Mouse (Mus musculus) CH12.LX (cell line): ENCODE results near the gene Dpm2. TPM values are rescaled to one million over a fixed set of nuclear protein-coding genes. Genes with fewer than 3 reads are reported as not detected.

Experiments used
- DNase-seq: peaks from one replicate; pipeline ENCODE4 v3.0.0-alpha.2; 2013; ENCODE audit errors: extremely low read depth
- H3K27ac ChIP-seq: 2 replicates; pipeline ENCODE4 v1.5.1; 2012; ENCODE audit warnings: low read depth, mild to moderate bottlenecking, control low read depth, moderate library complexity; ENCODE audit not compliant: insufficient read depth
- H3K27me3 ChIP-seq: replicated peaks from 2 replicates; pipeline ENCODE3; 2012; ENCODE audit warnings: inconsistent platforms
- H3K36me3 ChIP-seq, 2 experiments: replicated peaks in 1 of 2; 2 replicates each; pipeline versions ENCODE3 to v1.6.1; 2012; ENCODE audit warnings: inconsistent platforms in 1 of 2, low read length in 1 of 2, mild to moderate bottlenecking in 1 of 2, mixed read lengths in 1 of 2, moderate library complexity in 1 of 2; ENCODE audit not compliant: control insufficient read depth in 1 of 2, insufficient read depth in 1 of 2
- H3K4me1 ChIP-seq, 2 experiments: 2 replicates each; pipeline ENCODE4 v1.6.1; 2012; ENCODE audit warnings: inconsistent platforms in 1 of 2, moderate library complexity in 1 of 2; ENCODE audit not compliant: insufficient read depth in 2 of 2, control insufficient read depth in 1 of 2
- H3K4me2 ChIP-seq: 2 replicates; pipeline ENCODE4 v1.6.1; 2012; ENCODE audit warnings: low read depth, mild to moderate bottlenecking, control low read depth; ENCODE audit not compliant: poor library complexity, insufficient read depth, severe bottlenecking
- H3K4me3 ChIP-seq, 3 experiments: fragments of 150-350 bp in 1 of 3; sonication (generic) in 1 of 3; replicated peaks in 1 of 3; 2 replicates each; pipeline versions ENCODE3 to v1.5.1; 2011 to 2012; ENCODE audit warnings: low read depth in 2 of 3, low read length in 2 of 3, mild to moderate bottlenecking in 2 of 3, moderate library complexity in 2 of 3, control low read depth in 1 of 3, improper control_type of control experiment in 1 of 3, inconsistent platforms in 1 of 3, mixed read lengths in 1 of 3; ENCODE audit not compliant: poor library complexity in 1 of 3
- H3K79me2 ChIP-seq: replicated peaks from 2 replicates; pipeline ENCODE4 v1.6.1; 2012; ENCODE audit warnings: mild to moderate bottlenecking, moderate library complexity; ENCODE audit not compliant: control insufficient read depth, poor library complexity, insufficient read depth, severe bottlenecking; ENCODE audit errors: extremely low read depth
- H3K9ac ChIP-seq: 2 replicates; pipeline ENCODE4 v1.6.1; 2012; ENCODE audit warnings: low read depth, mild to moderate bottlenecking, control low read depth, moderate library complexity; ENCODE audit not compliant: insufficient read depth
- H3K9me3 ChIP-seq: replicated peaks from 2 replicates; pipeline ENCODE3; 2012; ENCODE audit warnings: low read length, inconsistent platforms, mixed read lengths
- CHD2 ChIP-seq: IDR thresholded peaks from 2 replicates; pipeline ENCODE4 v1.6.1; 2011; ENCODE audit warnings: low read length, improper control_type of control experiment
- CTCF ChIP-seq, 2 experiments: IDR thresholded peaks in 1 of 2; conservative IDR thresholded peaks in 1 of 2; 2 replicates each; pipeline ENCODE4 v1.5.1; 2011 to 2012; ENCODE audit warnings: low read depth in 2 of 2, low read length in 2 of 2, improper control_type of control experiment in 1 of 2, inconsistent platforms in 1 of 2, mild to moderate bottlenecking in 1 of 2, moderate library complexity in 1 of 2
- EP300 ChIP-seq: IDR thresholded peaks from 2 replicates; pipeline ENCODE4 v1.6.1; 2011; ENCODE audit warnings: low read length, improper control_type of control experiment
- ETS1 ChIP-seq: conservative IDR thresholded peaks from 2 replicates; pipeline ENCODE4 v1.6.1; 2012; ENCODE audit warnings: low read depth, mild to moderate bottlenecking, inconsistent platforms, low read length, improper control_type of control experiment, moderate library complexity
- HCFC1 ChIP-seq: IDR thresholded peaks from 2 replicates; pipeline ENCODE4 v1.6.1; 2012; ENCODE audit warnings: low read depth, mild to moderate bottlenecking, inconsistent platforms, low read length, improper control_type of control experiment
- IRF4 ChIP-seq: IDR thresholded peaks from 2 replicates; pipeline ENCODE4 v1.6.1; 2014; ENCODE audit warnings: low read depth, mild to moderate bottlenecking, inconsistent platforms, low read length, improper control_type of control experiment
- KAT2A ChIP-seq: IDR thresholded peaks from 2 replicates; pipeline ENCODE4 v1.6.1; 2012; ENCODE audit warnings: low read length, improper control_type of control experiment, inconsistent platforms; ENCODE audit not compliant: insufficient replicate concordance
- MYC ChIP-seq: IDR thresholded peaks from 2 replicates; pipeline ENCODE4 v1.6.1; 2011; ENCODE audit warnings: low read depth, mild to moderate bottlenecking, improper control_type of control experiment, low read length
- NELFE ChIP-seq: IDR thresholded peaks from 2 replicates; pipeline ENCODE4 v1.6.1; 2011; ENCODE audit warnings: low read depth, low read length, improper control_type of control experiment
- NRF1 ChIP-seq: IDR thresholded peaks from 2 replicates; pipeline ENCODE4 v1.6.1; 2014; ENCODE audit warnings: low read depth, mild to moderate bottlenecking, inconsistent platforms, low read length, improper control_type of control experiment, moderate library complexity
- POLR2A ChIP-seq: IDR thresholded peaks from 2 replicates; pipeline ENCODE4 v1.6.1; 2011; ENCODE audit warnings: low read depth, mild to moderate bottlenecking, improper control_type of control experiment, low read length
- POLR2AphosphoS2 ChIP-seq: IDR thresholded peaks from 2 replicates; pipeline ENCODE4 v1.6.1; 2011; ENCODE audit warnings: low read depth, low read length, improper control_type of control experiment
- RAD21 ChIP-seq: IDR thresholded peaks from 2 replicates; pipeline ENCODE4 v1.6.1; 2011; ENCODE audit warnings: low read depth, mild to moderate bottlenecking, low read length, improper control_type of control experiment, moderate library complexity
- SIN3A ChIP-seq: IDR thresholded peaks from 2 replicates; pipeline ENCODE4 v1.6.1; 2012; ENCODE audit warnings: low read length, improper control_type of control experiment, inconsistent platforms
- SMC3 ChIP-seq: IDR thresholded peaks from 2 replicates; pipeline ENCODE4 v1.6.1; 2011; ENCODE audit warnings: low read depth, low read length, improper control_type of control experiment
- USF1 ChIP-seq: IDR thresholded peaks from 2 replicates; pipeline ENCODE4 v1.6.1; 2014; ENCODE audit warnings: low read depth, mild to moderate bottlenecking, inconsistent platforms, low read length, improper control_type of control experiment
- USF2 ChIP-seq: conservative IDR thresholded peaks from 2 replicates; pipeline ENCODE4 v1.6.1; 2011; ENCODE audit warnings: low read depth, low read length, improper control_type of control experiment
- ZC3H11A ChIP-seq: IDR thresholded peaks from 2 replicates; pipeline ENCODE4 v1.6.1; 2012; ENCODE audit warnings: low read depth, mild to moderate bottlenecking, inconsistent platforms, low read length, improper control_type of control experiment
- ZNF384 ChIP-seq: IDR thresholded peaks from 2 replicates; pipeline ENCODE4 v1.6.1; 2012; ENCODE audit warnings: low read depth, low read length, improper control_type of control experiment, inconsistent platforms
- dilution Hi-C: fragments of 300-500 bp; cut with MboI; formaldehyde crosslinking; loops from 2 replicates; pipeline ENCODE4 v1.14.3; 2020; ENCODE audit warnings: low sequenced_read_pairs; ENCODE audit not compliant: extremely low pct_unique_long_range_greater_than_20kb, extremely low pct_ligation_motif_present
- in situ Hi-C: fragments of 300-500 bp; cut with MboI; formaldehyde crosslinking; loops from 3 replicates; pipeline ENCODE4 v1.14.3; 2019; ENCODE audit warnings: low sequenced_read_pairs, low pct_ligation_motif_present, low pct_unique_long_range_greater_than_20kb, mixed read lengths
- polyA plus RNA-seq: library from polyadenylated mRNA; unstranded; fragments of >175 nt; gene quantifications from 2 replicates; pipeline ENCODE4 v1.2.1, GENCODE M21; 2012; ENCODE audit warnings: low read depth; ENCODE audit not compliant: insufficient read length
- total RNA-seq, 2 experiments: library from RNA; depleted of rRNA; stranded (reverse); fragments of 300-350 nt in 1 of 2; fragments of >200 nt in 1 of 2; gene quantifications; 2 replicates each; pipeline ENCODE4 v1.2.3; 2012 to 2014

Gene Dpm2
- total and polyA plus RNA-seq, 3 experiments, result 30.9 to 63.6 (median 33.8) TPM

GRCm38 (mm10) chr2:32549764-32550163, 20.9 kb upstream of the Dpm2 start:
- TF ChIP-seq IRF4, result no peak
- TF ChIP-seq RAD21, result no peak
- TF ChIP-seq NRF1, result no peak
- TF ChIP-seq CHD2, result no peak
- no peak for TF ChIP-seq CTCF (conservative IDR thresholded peaks at IDR 0.05 in 1 of 2, IDR thresholded peaks at IDR 0.05 in 1 of 2; ENCODE audit: low read depth in 2 of 2, low read length in 2 of 2)
- no peak for TF ChIP-seq POLR2AphosphoS2
- TF ChIP-seq USF2, result no peak
- TF ChIP-seq SIN3A, result no peak
- TF ChIP-seq ETS1, result no peak
- TF ChIP-seq MYC, result no peak
- no peak for TF ChIP-seq NELFE
- no peak for TF ChIP-seq HCFC1
- no peak for TF ChIP-seq KAT2A
- no peak for TF ChIP-seq ZNF384
- TF ChIP-seq SMC3, result no peak
- no peak for TF ChIP-seq EP300
- H3K4me3 ChIP-seq, result no peak overlapping the region
- no peak overlapping the region for H3K27ac ChIP-seq
- dilution Hi-C loops, result no loop called here
- no peak for DNase-seq
- no peak overlapping the region for H3K9ac ChIP-seq
- peaks cover 0 to 15% of the 10 kb centered on the region in 2 experiments for H3K36me3 ChIP-seq
- no peaks in the 10 kb centered on the region for H3K27me3 ChIP-seq
- no peaks in the 10 kb centered on the region for H3K79me2 ChIP-seq
- H3K4me2 ChIP-seq, result no peak overlapping the region
- no peaks in the 10 kb centered on the region for H3K9me3 ChIP-seq
- H3K4me1 ChIP-seq, result peaks cover 20 to 35% of the 10 kb centered on the region in 2 experiments
- in situ Hi-C loops, result loop anchor here (25.0 kb wide), 1 partner anchor 412 kb away; no protein-coding TSS in a partner anchor

GRCm38 (mm10) chr2:32551236-32551635, 19.4 kb upstream of the Dpm2 start:
- Histone ChIP-seq H3K4me2 (no peak overlapping the region), H3K9ac (no peak overlapping the region), H3K36me3 (peaks cover 0 to 12% of the 10 kb centered on the region in 2 experiments), H3K9me3 (no peaks in the 10 kb centered on the region), H3K4me1 (peaks cover 20 to 35% of the 10 kb centered on the region in 2 experiments), H3K27me3 (no peaks in the 10 kb centered on the region), H3K27ac (no peak overlapping the region), H3K79me2 (no peaks in the 10 kb centered on the region), H3K4me3 (no peak overlapping the region)
- DNase-seq, result no peak
- TF ChIP-seq POLR2A (no peak), USF1 (no peak), CTCF (conservative IDR thresholded peaks at IDR 0.05 in 1 of 2, IDR thresholded peaks at IDR 0.05 in 1 of 2; ENCODE audit: low read depth in 2 of 2, low read length in 2 of 2) (no peak), HCFC1 (no peak), EP300 (no peak), ZC3H11A (no peak), CHD2 (no peak), MYC (no peak), ETS1 (no peak), SMC3 (no peak), SIN3A (no peak)
- in situ Hi-C loops (loop anchor here (25.0 kb wide), 1 partner anchor 414 kb away; no protein-coding TSS in a partner anchor), dilution Hi-C loops (no loop called here)
